Mouse (Mus musculus): ENCODE data around the gene Herc1.

- no peak for TF ChIP-seq GATA1 (IDR thresholded peaks at IDR 0.05; ENCODE audit: borderline replicate concordance, low read length)
- no peak for TF ChIP-seq FLI1 (IDR thresholded peaks at IDR 0.05; ENCODE audit: low read length)
Observed at GRCm38 (mm10) chr9:66501248-66501647, 151.0 kb downstream of the Herc1 start.

All from megakaryocyte, embryonic 14.5 days (primary cell).